Mouse (Mus musculus) mouse embryonic stem cell (cell line): Measurements from ENCODE around the gene Rps6ka1.

Experiments
- in situ Hi-C, 2 experiments: fragments of 300-500 bp; cut with MboI; formaldehyde crosslinking; loops; 1 replicate in 1 of 2; 3 replicates in 1 of 2; pipeline ENCODE4 v1.14.3; 2019 to 2020; ENCODE audit warnings: low sequenced_read_pairs in 2 of 2, low pct_unique_long_range_greater_than_20kb in 1 of 2, mixed read lengths in 1 of 2; ENCODE audit not compliant: unreplicated experiment in 1 of 2

Rps6ka1 gene

GRCm38 (mm10) chr4:133804401-133805263 is 83.0 kb downstream of the Rps6ka1 start:
- in situ Hi-C loops: no loop called here

- in situ Hi-C loops: no loop called here
These were observed 87.0 kb downstream of the Rps6ka1 start for GRCm38 (mm10) chr4:133800589-133800988.
